Mouse (Mus musculus): ENCODE data around the gene Wars2. TPM values are rescaled to one million over a fixed set of nuclear protein-coding genes. Genes with fewer than 3 reads are reported as not detected.

The Wars2 gene
- polyA plus RNA-seq, 1 experiment from 2014 or later: 6.1 TPM

GRCm38 (mm10) chr3:99263471-99263903 is 122.6 kb downstream of the Wars2 start:
- whole genome bisulfite sequencing: 17% methylated on average over 9 of the region's 9 CpGs
- no peaks in the 10 kb centered on the region for H3K9me3 ChIP-seq (ENCODE audit: control insufficient read depth, low read length)
- no peak overlapping the region for H3K4me2 ChIP-seq
- ATAC-seq (ENCODE audit: low FRiP score): no peak
- no peaks in the 10 kb centered on the region for H3K4me1 ChIP-seq (ENCODE audit: control insufficient read depth, insufficient read depth, low read length)
- H3K9ac ChIP-seq (ENCODE audit: low read length): no peak overlapping the region
- H3K36me3 ChIP-seq (ENCODE audit: control insufficient read depth, insufficient read depth, low read length): no peaks in the 10 kb centered on the region
- DNase-seq (ENCODE audit: low spot score, missing footprints): peak; percentile 86
- peaks cover 63% of the 10 kb centered on the region for H3K27me3 ChIP-seq (ENCODE audit: control insufficient read depth, insufficient read depth, low read length)
- no peak overlapping the region for H3K27ac ChIP-seq (ENCODE audit: low read depth, low read length)
- no peak overlapping the region for H3K4me3 ChIP-seq (ENCODE audit: low read depth, low read length)

GRCm38 (mm10) chr3:99264695-99265094 is 123.8 kb downstream of the Wars2 start:
- no peak overlapping the region for H3K4me2 ChIP-seq
- 25% methylated on average over 7 of the region's 7 CpGs for WGBS
- no peaks in the 10 kb centered on the region for H3K4me1 ChIP-seq (ENCODE audit: control insufficient read depth, insufficient read depth, low read length)
- H3K36me3 ChIP-seq (ENCODE audit: control insufficient read depth, insufficient read depth, low read length): no peaks in the 10 kb centered on the region
- H3K9me3 ChIP-seq (ENCODE audit: control insufficient read depth, low read length): no peaks in the 10 kb centered on the region
- H3K4me3 ChIP-seq (ENCODE audit: low read depth, low read length): no peak overlapping the region
- DNase-seq (ENCODE audit: low spot score, missing footprints): peak; percentile 86
- no peak overlapping the region for H3K27ac ChIP-seq (ENCODE audit: low read depth, low read length)
- peaks cover 51% of the 10 kb centered on the region for H3K27me3 ChIP-seq (ENCODE audit: control insufficient read depth, insufficient read depth, low read length)
- no peak for ATAC-seq (ENCODE audit: low FRiP score)
- H3K9ac ChIP-seq (ENCODE audit: low read length): no peak overlapping the region

GRCm38 (mm10) chr3:99266752-99267303 is 126.0 kb downstream of the Wars2 start:
- no peak for ATAC-seq (ENCODE audit: low FRiP score)

GRCm38 (mm10) chr3:99277973-99278580 is 137.2 kb downstream of the Wars2 start:
- H3K27ac ChIP-seq (ENCODE audit: low read depth, low read length): no peak overlapping the region
- no peak overlapping the region for H3K9ac ChIP-seq (ENCODE audit: low read length)
- H3K9me3 ChIP-seq (ENCODE audit: control insufficient read depth, low read length): no peaks in the 10 kb centered on the region
- no peak overlapping the region for H3K4me2 ChIP-seq
- no peak overlapping the region for H3K4me3 ChIP-seq (ENCODE audit: low read depth, low read length)
- H3K36me3 ChIP-seq (ENCODE audit: control insufficient read depth, insufficient read depth, low read length): no peaks in the 10 kb centered on the region
- WGBS: 50% methylated on average over 12 of the region's 12 CpGs
- DNase-seq (ENCODE audit: low spot score, missing footprints) (peak; percentile 69), ATAC-seq (ENCODE audit: low FRiP score) (no peak)
- no peaks in the 10 kb centered on the region for H3K27me3 ChIP-seq (ENCODE audit: control insufficient read depth, insufficient read depth, low read length)
- H3K4me1 ChIP-seq (ENCODE audit: control insufficient read depth, insufficient read depth, low read length): no peaks in the 10 kb centered on the region; the same call in 1 of the 2 replicates

More at GRCm38 (mm10) chr3:99266752-99267303, 126.0 kb downstream of the Wars2 start:
- Histone ChIP-seq H3K27ac (ENCODE audit: low read depth, low read length) (no peak overlapping the region), H3K36me3 (ENCODE audit: control insufficient read depth, insufficient read depth, low read length) (no peaks in the 10 kb centered on the region), H3K4me2 (no peak overlapping the region), H3K4me1 (ENCODE audit: control insufficient read depth, insufficient read depth, low read length) (no peaks in the 10 kb centered on the region), H3K4me3 (ENCODE audit: low read depth, low read length) (no peak overlapping the region), H3K27me3 (ENCODE audit: control insufficient read depth, insufficient read depth, low read length) (peaks cover 34% of the 10 kb centered on the region), H3K9me3 (ENCODE audit: control insufficient read depth, low read length) (no peaks in the 10 kb centered on the region), H3K9ac (ENCODE audit: low read length) (no peak overlapping the region)
- peak; percentile 84 for DNase-seq (ENCODE audit: low spot score, missing footprints)
- WGBS: 33% methylated on average over 10 of the region's 10 CpGs

GRCm38 (mm10) chr3:99279718-99280117 is 138.8 kb downstream of the Wars2 start:
- Histone ChIP-seq H3K4me3 (ENCODE audit: low read depth, low read length) (no peak overlapping the region), H3K27me3 (ENCODE audit: control insufficient read depth, insufficient read depth, low read length) (no peaks in the 10 kb centered on the region), H3K4me1 (ENCODE audit: control insufficient read depth, insufficient read depth, low read length) (no peaks in the 10 kb centered on the region; the same call in 1 of the 2 replicates), H3K4me2 (no peak overlapping the region), H3K9ac (ENCODE audit: low read length) (no peak overlapping the region), H3K27ac (ENCODE audit: low read depth, low read length) (no peak overlapping the region), H3K36me3 (ENCODE audit: control insufficient read depth, insufficient read depth, low read length) (no peaks in the 10 kb centered on the region), H3K9me3 (ENCODE audit: control insufficient read depth, low read length) (no peaks in the 10 kb centered on the region)
- ATAC-seq (ENCODE audit: low FRiP score): no peak
- DNase-seq (ENCODE audit: low spot score, missing footprints): peak; percentile 17
- 95% methylated on average over 3 of the region's 3 CpGs for WGBS

- ATAC-seq (ENCODE audit: low FRiP score): no peak
- Histone ChIP-seq H3K9me3 (ENCODE audit: control insufficient read depth, low read length) (no peaks in the 10 kb centered on the region), H3K27ac (ENCODE audit: low read depth, low read length) (no peak overlapping the region), H3K27me3 (ENCODE audit: control insufficient read depth, insufficient read depth, low read length) (no peaks in the 10 kb centered on the region), H3K4me2 (no peak overlapping the region), H3K4me1 (ENCODE audit: control insufficient read depth, insufficient read depth, low read length) (no peaks in the 10 kb centered on the region; the same call in 1 of the 2 replicates), H3K4me3 (ENCODE audit: low read depth, low read length) (no peak overlapping the region), H3K9ac (ENCODE audit: low read length) (no peak overlapping the region), H3K36me3 (ENCODE audit: control insufficient read depth, insufficient read depth, low read length) (no peaks in the 10 kb centered on the region)
- WGBS: 75% methylated on average over 4 of the region's 4 CpGs
- DNase-seq (ENCODE audit: low spot score, missing footprints): peak; percentile 28
Observed at GRCm38 (mm10) chr3:99281453-99281852, 140.6 kb downstream of the Wars2 start.

GRCm38 (mm10) chr3:99288302-99288701 is 147.4 kb downstream of the Wars2 start:
- ATAC-seq (ENCODE audit: low FRiP score) (no peak), DNase-seq (ENCODE audit: low spot score, missing footprints) (peak; percentile 47)
- Histone ChIP-seq H3K4me1 (ENCODE audit: control insufficient read depth, insufficient read depth, low read length) (no peaks in the 10 kb centered on the region), H3K9me3 (ENCODE audit: control insufficient read depth, low read length) (no peaks in the 10 kb centered on the region), H3K4me2 (no peak overlapping the region), H3K27ac (ENCODE audit: low read depth, low read length) (no peak overlapping the region), H3K27me3 (ENCODE audit: control insufficient read depth, insufficient read depth, low read length) (no peaks in the 10 kb centered on the region), H3K36me3 (ENCODE audit: control insufficient read depth, insufficient read depth, low read length) (no peaks in the 10 kb centered on the region), H3K9ac (ENCODE audit: low read length) (no peak overlapping the region), H3K4me3 (ENCODE audit: low read depth, low read length) (no peak overlapping the region)
- WGBS: 50% methylated on average over 2 of the region's 2 CpGs

Small RNA genes lying within 50 kb of the gene (microRNA-seq; reads per million reads assigned to microRNA genes)
- gene Mir6481: not detected

Other genes starting within 250 kb of the Wars2 start
- gene Hao2, start 247.8 kb upstream of the Wars2 start, polyA plus RNA-seq (2014; fragmentation: Nextera tagmentation; extraction: Ambion mirVana): not detected in 2 replicates
- gene Tbx15, start 99.3 kb downstream of the Wars2 start, polyA plus RNA-seq (2014; fragmentation: Nextera tagmentation; extraction: Ambion mirVana): 1.6 and 1.8 TPM in 2 replicates

Measured in midbrain, embryonic 11.5 days (tissue).